Mouse (Mus musculus) olfactory bulb, adult 2 months (tissue): Measurements from ENCODE around the gene AI837181.

ENCODE experiments used
- CTCF ChIP-seq: fragments of 200-500 bp; IDR thresholded peaks from 2 replicates; pipeline ENCODE4 v1.5.1; 2012; ENCODE audit warnings: low read depth, mild to moderate bottlenecking, low read length, moderate library complexity; ENCODE audit not compliant: insufficient read depth
- POLR2A ChIP-seq: fragments of 200-500 bp; IDR thresholded peaks from 2 replicates; pipeline ENCODE4 v1.6.1; 2012; ENCODE audit warnings: mild to moderate bottlenecking, low read depth, low read length, moderate library complexity; ENCODE audit not compliant: insufficient read depth

DNA sequence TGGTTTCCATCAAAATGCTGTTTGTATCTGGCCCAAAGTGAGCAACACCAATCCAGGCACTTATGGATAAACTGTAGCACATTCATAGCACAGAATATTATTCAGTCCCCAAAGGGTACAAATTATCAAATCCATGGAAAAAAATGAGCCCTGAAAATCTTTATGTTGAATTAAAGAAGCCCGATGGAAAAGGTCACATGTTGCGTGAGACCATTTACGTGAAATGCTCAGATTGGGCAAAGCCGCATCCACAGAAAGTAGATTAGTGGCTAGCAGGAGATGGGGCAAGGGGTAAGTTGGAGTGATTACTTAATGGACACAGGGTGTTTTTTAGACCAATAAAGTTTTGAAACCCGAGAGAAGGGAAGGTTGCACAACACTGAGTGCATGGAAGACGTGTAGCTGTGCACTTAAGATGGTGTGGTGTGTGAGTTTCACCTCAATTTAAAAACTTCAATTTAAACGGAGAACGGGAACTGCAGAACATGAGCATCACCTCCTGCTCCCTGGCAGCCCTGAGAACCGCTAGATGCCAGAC lies 19.5 kb downstream of the AI837181 start:
- TF ChIP-seq CTCF (no peak), POLR2A (no peak)
